Mouse (Mus musculus) 3134 (cell line): Measurements from ENCODE around the gene Slc25a28.
A peak's percentile ranks its signal among the peaks of the same experiment; 100 is the strongest.

Source experiments
- DNase-seq: peaks from one replicate; pipeline ENCODE4 v3.0.0-alpha.2; 2011; ENCODE audit warnings: low spot score; ENCODE audit not compliant: insufficient read length; ENCODE audit errors: extremely low read depth

The Slc25a28 gene

DNA sequence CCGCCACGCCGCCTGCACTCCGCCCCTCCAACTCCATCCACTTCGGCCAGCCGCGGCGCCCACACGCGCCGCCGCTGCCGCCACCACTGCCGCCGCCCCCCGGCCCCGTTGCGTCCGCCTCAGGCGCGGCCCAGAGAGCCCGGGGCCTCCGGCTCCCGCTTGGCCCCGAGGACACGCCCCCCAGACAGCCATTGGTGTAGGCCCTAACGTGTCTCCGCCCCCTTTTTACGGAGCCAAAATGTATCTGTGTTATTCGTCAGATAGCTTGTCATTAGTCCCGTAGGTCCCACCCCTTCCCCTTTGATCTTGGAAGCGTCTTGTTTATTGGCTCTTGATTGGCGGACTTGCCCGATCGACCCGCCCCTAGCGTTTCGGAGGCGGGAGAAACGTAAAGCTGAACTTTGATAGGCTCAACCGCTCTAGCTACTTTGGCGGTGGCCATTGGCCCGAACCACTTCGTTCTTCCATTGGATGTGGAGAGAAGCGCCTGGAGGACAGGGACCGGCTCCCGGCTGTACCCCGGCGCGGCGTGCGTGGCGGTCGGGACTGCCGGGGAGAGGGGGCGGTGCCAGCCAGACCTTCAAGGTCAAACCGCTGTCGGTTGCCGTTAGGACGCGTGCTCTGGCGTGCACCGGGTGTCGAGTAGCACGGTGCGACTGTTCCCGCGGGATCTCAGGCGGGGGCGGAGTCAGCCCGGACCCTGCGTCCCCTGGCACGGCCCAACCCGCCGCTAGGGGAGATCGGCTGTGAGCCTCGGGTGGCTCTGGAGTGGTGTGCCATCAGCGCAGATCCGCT, at the start of gene Slc25a28:
TSS of gene Slc25a28 (minus strand) at position 152 of the 795 bp plus-strand sequence.
- peak; percentile 98 for DNase-seq

DNA sequence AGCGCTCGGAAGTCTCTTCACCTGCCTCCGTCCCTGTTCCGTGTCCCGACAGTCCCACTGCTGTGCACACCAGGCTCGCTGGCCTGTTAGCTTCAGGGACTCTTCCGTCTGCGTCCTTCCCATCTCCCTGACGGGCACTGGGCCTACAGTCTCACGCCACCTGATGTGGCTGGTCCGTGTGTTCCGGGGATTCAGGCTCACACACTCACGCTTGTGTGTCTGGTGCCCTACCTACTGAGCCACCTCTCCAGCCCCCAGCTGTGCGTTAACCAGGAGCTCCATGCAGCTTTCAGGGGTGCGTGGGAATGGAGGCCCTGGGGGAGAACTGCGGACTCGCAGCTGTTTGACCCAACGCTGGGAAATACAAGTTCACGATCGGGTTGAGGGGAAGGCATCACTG, 49.5 kb upstream of the Slc25a28 start:
- DNase-seq = no peak

DNA sequence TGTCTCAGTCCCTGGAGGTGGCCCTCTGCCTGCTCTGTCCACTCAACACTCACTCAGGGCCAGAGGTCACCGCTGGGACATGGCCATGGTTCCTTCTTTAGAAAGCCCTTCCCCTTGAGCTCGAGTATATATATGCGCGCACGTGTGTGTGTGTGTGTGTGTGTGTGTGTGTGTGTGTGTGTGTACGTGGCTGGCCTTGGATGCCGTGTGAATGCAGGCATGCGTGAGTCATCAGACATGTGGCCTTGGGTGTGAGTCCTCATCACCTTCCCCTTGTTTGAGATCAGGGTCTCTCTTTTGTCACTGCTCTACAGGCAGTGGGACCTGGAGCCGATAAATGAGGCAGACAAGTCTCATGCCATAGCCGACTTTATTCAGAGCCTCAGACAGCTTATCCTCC, 48.8 kb upstream of the Slc25a28 start:
- no peak for DNase-seq

DNA sequence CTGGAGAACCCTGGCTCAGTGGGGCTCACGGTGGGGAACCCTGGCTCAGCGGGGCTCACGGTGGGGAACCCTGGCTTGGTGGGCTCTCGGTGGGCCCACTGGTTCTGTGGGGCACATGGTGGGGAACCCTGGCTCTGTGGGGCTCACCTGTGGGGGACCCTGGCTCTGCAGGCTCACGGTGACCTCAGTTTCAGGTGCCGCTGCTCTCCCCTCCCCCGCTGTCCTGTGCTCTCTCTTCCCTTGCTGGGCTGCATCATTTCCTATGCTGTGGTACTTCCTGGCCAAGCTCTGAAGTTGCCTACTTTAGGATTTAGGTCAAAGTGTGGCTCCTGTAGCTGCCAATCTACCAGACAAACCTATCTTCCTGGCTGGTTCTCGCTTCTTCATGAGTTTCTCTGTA, 48.2 kb upstream of the Slc25a28 start:
- no peak for DNase-seq

DNA sequence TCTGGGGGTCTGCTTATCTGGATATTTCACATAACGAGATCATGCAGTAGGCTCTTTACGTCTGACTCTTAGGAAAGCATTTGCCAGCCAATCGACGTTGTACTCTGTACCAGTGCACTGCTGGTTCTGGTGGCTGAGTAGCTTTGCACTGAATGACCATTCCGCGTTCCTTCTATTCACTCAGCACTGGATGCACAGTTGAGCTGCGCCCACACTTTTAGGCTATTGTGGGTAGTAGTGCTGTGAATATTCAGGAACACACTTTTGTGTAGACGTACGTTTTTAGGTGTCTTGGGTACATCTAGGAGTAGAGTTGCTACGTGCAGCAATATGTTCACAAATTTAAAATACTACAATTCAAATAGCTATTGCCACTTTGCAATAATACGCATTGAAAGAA, 45.4 kb upstream of the Slc25a28 start:
- no peak for DNase-seq

DNA sequence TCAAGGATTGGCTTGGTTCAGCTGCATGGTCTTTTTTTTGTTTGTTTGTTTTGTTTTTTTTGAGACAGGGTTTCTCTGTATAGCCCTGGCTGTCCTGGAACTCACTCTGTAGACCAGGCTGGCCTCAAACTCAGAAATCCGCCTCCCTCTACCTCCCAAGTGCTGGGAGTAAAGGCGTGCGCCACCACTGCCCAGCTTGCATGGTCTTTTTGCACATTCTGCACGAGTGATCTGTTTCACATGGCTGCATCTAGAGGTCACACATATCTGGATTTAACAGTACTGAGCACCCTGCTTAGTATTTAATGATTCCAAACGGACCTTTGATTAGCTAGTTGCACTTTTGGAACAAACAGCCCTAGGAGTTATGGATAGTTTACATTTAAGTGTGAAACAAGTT, 37.3 kb upstream of the Slc25a28 start:
- DNase-seq = no peak

DNA sequence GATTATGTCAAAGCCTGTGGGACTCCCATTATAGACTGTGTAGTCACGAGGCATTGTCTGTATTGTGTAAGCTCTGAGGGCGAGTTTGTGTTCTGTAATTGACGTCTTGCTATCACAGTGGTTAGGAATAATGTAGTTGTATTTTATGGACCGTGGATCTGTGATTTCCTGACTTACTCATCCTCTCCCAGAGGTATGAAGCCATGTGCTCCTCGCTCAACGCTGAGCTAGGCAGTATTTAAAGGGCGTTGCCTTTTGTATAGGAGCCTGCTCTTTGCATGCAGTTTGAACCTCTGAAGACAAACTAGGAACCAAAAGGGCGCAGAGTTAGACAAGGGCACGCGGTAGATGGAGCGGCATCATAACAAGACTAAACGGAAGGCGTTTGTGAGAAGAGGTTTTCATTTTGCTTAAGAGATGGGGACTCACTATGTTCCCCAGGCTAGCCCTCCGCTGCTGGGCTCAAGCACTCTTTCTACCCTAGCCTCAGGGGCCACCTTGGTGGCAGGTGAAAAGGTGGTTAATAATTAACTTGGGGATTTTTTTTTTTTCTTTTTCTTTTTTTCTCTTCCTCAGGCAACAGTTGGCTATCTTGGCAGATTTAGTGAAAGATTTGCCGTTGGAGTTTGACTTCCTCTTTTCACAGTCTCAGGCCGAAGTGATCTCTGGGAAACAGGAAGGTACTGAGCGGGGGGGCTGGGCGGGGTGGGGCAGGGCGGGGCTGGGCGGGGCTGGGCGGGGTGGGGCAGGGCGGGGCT, 36.7 kb upstream of the Slc25a28 start:
- DNase-seq = no peak

DNA sequence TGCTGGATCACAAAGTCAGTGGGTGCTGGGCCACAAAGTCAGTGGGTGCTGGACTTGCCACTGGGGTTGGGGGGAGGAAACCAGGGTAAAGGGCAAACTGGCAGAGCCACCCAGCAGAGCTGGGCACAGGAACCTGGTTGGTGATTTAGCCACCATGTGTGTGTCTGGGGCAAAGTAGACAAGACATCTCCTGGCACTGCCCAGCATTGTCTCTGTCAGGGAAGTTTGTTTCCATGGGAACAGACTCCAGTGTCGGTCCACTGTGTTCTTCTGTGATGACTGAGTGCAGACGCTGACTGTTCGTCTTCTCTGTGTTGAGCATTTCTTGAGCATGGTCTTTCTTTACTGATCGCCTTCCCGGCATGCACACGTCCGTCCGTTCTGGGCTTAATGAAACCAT, 34.6 kb upstream of the Slc25a28 start:
- no peak for DNase-seq

DNA sequence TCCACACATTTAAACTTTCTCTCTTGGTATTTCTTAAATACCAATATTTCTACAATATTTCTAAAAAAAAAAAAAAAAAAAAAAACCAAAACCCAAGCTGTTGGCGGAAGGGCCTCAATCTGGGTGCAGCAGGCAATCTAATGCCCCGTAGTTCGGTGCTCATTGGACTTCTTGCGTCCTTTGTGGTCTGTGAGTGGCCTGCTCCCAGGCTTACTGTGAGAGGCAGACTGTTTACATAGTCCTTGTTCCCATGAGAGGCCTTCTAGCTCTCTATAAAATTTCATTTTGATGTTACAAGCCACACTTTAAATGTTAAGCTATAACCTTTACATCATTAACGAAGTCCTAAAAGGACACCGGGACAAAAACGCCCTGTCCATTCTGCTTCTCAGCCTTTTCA, 33.5 kb upstream of the Slc25a28 start:
- no peak for DNase-seq

DNA sequence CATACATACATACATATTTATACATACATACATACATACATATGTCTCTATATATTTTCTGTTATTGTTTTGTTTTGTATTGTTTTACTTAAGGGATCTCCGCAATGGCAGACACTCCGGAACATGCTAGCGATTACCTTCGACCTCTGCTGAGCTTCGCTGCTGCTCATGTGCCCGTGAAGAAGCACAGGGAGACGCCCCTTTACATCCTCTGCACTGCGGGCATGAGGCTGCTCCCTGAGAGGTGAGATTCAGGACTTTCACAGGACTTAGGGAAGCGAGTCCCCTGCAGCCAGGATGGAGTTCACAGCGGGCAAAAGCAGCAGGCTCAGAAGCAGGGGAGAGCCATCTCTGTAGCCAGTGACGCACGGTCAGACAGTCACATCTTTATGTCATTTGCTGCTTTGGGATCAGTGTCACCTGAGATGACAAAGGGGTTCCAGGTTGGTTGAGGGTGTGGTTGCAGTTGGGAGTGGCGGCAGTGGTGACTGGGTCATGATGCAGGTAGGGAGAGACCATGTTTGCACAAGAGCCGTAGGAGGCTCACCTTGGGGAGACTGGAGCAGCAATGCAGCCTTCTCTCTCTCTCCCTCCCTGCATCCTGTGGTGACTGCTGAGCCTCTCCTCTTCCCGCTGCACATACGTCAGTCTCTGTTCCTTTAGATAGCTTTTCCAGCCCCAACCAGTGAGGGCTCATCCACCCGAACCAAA, 30.3 kb upstream of the Slc25a28 start:
- DNase-seq = no peak

DNA sequence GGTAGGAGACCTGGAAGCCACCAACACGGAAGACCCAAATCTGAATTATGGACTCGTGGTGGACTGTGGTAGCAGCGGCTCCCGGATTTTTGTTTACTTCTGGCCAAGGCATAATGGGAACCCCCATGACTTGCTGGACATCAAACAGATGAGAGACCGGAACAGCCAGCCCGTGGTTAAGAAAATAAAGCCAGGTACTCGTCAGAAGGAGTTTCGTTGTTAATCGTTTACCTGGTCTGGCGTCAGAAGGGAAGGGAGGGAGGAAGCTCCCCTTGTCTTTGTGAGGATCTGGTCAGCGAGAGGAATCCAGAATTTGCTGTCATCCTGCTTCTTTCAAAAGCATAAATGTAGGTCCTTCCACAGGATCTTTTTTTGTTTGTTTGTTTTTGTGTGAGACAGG, 29.5 kb upstream of the Slc25a28 start:
- no peak for DNase-seq

DNA sequence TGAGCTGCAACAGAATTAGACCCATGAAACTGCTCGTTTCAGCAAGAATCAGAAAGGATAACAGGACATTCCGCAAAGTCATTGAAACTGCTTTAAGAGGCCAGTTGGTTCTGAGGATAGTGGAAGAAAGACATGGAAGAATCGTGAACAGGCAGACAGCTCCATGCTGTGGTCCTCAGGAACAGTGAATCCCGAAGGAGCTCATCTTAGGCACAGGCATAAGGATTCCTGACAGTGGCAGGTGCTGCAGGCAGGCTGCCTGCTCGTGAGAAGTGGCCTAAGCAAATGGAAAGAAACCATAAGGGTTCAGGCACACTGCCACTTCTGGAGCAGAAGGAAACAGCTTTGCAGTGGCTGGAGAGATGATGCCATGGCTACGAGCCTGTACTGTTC, 25.1 kb upstream of the Slc25a28 start:
- DNase-seq = no peak

DNA sequence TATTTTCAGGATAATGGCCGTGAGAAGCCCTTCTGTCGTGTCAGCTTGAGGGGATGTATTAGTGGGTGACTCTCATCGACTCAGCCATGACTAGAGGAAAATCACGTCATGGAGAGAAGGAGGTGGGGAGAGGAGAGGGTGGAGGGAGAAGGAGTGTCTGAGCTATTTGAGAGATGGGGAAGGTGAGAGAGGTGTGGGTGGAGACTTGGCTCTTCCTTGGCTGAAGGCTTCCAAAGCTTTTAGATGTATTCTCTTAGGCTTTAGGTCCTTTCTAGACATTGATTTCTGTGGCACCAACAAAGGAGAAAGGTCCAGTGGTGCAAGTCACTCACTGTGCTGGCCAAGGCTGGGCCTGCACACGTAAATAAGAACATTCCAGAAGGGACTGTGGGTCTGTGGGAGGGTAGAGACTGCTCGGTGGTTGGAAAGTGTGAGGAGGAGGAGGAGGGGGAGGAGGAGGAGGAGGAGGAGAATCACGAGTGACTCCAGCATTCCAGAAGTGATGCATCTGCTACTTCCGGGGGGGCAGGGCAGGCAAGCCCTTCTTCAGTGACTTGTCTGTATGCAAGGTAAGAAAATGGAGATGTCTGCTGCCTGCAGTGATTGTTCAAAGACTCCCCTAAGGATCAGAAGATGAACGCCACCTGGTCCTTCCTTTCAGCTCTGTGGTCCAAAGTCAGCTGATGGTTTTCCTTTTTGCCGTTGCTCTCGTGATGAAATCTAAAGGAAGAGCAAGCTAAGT, 24.5 kb upstream of the Slc25a28 start:
- DNase-seq = no peak

DNA sequence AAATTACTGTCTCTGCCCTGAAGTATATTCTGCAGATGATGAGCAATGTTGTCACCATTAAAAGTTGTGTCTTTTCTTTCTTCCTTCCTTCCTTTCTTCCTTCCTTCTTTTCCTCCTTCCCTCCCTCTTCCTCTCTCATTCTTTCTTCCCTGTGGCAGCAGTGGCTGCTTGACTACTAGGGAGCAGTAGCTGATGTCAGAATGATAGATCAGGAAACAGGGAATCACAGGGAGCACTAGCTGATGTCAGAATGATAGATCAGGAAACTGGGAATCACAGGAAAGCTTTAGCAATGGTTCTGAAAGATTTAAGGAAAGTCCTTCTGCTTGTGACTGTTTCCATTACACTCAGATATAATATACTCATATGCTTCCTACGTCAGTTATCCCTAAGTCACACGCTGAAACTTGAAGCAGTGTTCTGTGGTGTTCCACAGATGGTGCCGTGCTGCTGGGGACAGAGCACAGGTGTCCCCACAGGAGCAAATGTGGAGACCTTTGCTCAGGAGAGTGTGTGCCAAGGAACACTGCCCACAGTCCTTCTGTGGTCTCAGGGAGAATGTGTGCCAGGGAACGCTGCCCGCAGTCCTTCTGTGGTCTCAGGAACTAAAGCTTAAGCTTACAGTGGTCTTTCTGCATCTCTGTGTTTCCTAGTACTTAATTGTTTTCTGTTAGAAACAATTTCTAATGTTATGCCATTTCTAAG, 23.1 kb upstream of the Slc25a28 start:
- DNase-seq = no peak

DNA sequence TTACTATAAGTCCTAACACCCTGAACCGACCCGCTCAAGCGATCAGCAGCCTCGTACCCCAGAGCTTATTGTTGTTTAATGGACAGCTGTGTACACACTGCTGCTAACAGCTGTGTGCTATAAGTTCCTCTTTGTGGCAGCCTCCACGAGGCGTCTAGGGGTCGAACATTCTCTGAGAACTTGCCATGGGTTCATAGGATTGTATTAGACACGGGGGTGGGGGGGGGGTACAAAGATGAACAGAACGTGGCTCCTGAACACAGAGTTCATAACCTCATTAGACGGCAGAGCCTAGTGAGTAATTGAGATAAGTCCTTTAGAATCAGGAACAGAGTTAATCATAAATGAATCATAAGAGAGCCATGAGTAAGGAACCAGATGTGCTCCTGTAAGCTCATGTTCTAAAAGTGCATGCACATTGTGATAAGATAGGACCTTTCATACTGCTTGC, 20.9 kb upstream of the Slc25a28 start:
- no peak for DNase-seq

DNA sequence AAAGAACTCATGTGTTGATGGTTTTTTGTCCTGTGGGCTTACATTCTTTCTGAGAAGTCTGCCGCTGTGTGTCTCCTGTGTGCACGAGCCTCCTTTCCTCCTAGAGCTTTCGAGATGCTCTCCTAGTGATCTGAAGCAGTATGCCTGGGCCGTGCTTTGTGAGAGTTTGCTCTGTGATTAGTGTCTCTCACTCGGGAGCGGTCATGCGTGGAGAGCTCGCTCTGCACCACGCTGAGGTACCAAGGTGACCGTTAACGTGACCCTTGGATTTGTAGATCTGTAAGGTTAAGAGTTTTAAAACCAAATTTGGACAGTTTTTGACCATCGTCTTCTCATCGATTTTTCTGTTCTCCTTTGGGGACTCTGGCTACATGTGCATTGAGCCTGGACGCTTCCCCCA, 18.1 kb upstream of the Slc25a28 start:
- DNase-seq = no peak

DNA sequence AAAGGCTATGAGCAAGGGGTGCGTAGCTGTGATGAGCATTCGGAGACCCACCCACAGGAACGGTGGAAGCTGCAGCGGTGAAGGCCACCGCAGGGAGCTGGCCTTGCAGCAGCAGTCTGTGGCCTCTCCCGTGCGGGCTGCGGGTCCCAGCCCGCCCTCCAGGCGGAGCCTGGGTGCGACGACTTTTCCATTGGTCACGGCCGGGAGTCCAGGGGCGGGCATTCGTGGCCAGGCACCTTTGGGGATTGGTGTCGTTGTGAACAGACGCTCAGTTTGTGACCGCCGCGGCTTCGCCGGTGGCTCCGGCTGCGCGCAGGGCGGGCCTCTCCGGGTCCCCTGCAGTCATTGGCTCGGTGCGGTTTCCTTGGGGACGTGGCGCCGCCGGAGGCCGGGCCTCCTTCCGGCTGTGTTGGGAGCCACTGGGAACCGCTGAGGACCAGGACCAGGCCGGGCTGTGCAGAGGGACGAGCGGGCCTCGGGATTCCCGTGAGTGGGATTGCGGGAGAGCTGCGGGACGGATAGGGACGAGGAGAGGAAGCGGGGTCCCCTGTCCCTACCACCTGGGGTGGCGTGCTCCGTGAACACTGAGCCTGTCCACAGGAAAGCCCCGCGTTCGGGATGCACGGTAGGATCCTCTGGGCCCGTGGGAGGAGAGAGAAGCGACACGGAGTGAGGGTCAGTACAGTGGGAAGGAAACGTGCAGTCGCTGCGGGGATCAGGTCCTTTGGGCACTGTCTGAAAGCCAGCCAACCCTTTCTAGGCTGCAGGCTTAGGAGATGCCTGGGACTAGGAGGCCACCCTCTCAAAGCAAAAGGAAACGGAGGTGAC, 15.0 kb upstream of the Slc25a28 start, which contains the start of gene Entpd7:
TSS of gene Entpd7 (plus strand) at position 254 of the 828 bp plus-strand sequence.
- peak; percentile 99 for DNase-seq

DNA sequence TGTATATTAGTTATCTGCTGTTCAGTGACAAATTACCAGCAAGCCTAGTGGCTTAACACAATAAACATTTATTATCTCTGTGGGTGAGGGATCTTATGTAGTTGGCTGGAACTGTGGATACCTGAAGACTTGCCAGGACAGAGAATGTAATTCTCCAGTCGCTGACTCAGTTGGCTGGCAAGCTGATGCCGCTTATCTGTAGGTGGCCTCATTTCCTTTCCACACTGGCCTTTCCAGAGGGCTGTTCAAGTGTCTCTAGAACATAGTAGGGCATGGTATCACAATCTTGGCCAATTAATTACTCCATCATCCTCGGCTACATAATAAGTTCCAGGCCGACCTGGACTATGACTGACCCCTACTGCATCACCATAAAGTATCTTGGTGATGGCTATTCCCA, 6.9 kb upstream of the Slc25a28 start:
- no peak for DNase-seq

DNA sequence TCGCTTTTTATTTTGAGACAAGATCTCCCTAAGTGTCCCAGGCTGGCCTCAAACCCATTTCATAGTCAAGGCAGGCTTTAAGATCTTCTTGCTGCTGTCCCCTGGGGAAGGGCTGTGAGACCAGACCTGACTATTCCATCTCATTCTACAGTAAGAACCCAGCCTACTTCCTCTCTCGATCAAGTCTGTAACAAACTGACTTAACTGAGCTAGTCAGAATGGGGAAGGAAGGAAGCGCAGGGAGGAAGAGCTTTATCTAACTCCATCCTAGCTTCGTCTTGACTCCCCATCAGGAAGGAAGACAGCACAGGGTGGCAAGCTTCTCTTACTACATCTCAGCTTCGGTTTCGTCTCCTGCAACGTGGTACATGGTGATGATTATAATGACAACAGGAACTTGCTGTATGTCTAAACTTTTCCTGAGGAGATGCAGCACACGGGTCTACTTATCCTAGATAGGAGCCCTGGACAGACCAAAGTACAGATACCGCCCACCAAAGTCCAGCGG, 4.8 kb upstream of the Slc25a28 start:
- no peak for DNase-seq
